Mouse (Mus musculus): ENCODE data around the gene Slc25a35. TPM values are rescaled to one million over a fixed set of nuclear protein-coding genes. Genes with fewer than 3 reads are reported as not detected.

Gene Slc25a35
- total and polyA plus RNA-seq, 3 experiments: 0.83 to 1.6 TPM; not detected in 1

DNA sequence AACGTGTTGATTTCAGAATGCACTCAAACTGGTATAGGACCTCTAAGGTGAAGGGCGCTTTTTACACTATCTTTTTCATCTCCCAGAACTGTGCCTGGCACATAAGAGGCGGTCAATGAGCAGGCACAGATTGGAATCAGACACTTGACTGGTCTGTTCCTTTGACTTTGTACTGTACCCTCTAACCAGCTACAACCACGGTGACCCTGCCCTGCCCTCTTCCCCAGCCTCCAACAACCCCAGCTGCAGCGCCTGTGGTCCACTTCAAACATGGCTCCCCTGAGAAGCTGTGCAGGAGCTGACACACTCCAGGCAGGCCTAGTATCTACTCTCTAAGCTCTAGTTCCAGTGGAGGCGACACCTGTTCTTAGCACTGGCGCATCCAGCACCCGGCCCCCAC lies 25.2 kb upstream of the Slc25a35 start:
- in situ Hi-C loops (cut with MboI; ENCODE audit: low pct_ligation_motif_present, low pct_unique_long_range_greater_than_20kb, low sequenced_read_pairs): no loop called here
- dilution Hi-C loops (cut with MboI; ENCODE audit: extremely low pct_ligation_motif_present, extremely low pct_unique_long_range_greater_than_20kb, low sequenced_read_pairs): no loop called here

DNA sequence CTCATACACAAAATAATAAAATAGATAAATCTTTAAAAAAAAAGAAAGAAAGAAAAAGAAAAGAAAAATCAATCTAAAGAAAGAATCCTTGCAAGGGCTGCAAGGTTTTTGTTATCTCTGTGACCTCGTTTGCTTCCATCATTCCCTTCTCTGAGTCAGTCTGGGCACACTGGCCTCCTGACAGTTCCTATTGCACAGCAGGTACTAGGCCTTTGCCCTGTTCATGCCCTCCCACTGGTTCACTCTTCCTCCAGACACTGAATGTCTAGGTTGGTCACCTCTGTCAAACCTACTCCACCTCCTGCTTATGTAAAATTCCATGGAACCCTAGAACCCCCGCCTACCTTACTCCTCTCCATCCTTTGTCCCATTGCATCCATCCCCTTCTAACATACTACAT lies 22.7 kb upstream of the Slc25a35 start:
- in situ Hi-C loops (cut with MboI; ENCODE audit: low pct_ligation_motif_present, low pct_unique_long_range_greater_than_20kb, low sequenced_read_pairs) (no loop called here), dilution Hi-C loops (cut with MboI; ENCODE audit: extremely low pct_ligation_motif_present, extremely low pct_unique_long_range_greater_than_20kb, low sequenced_read_pairs) (no loop called here)
- no peak overlapping the region for H3K4me3 ChIP-seq (replicated peaks in 1 of 3; ENCODE audit: low read depth in 2 of 3, low read length in 2 of 3, poor library complexity in 1 of 3)
- H3K9me3 ChIP-seq (replicated peaks; ENCODE audit: low read length): no peaks in the 10 kb centered on the region
- peaks cover 0 to 28% of the 10 kb centered on the region in 2 experiments for H3K36me3 ChIP-seq (replicated peaks in 1 of 2; ENCODE audit: control insufficient read depth in 1 of 2, insufficient read depth in 1 of 2, low read length in 1 of 2)
- H3K9ac ChIP-seq (ENCODE audit: insufficient read depth, low read depth): no peak overlapping the region
- no peaks in the 10 kb centered on the region for H3K27me3 ChIP-seq (replicated peaks)
- H3K4me2 ChIP-seq (ENCODE audit: insufficient read depth, low read depth, poor library complexity, severe bottlenecking): no peak overlapping the region
- H3K27ac ChIP-seq (ENCODE audit: insufficient read depth, low read depth): no peak overlapping the region
- no peak for DNase-seq (ENCODE audit: extremely low read depth)
- TF ChIP-seq POLR2AphosphoS2 (IDR thresholded peaks at IDR 0.05; ENCODE audit: low read depth, low read length) (no peak), MYC (IDR thresholded peaks at IDR 0.05; ENCODE audit: low read depth, low read length) (no peak), ETS1 (conservative IDR thresholded peaks at IDR 0.05; ENCODE audit: low read depth, low read length) (no peak), MAFK (IDR thresholded peaks at IDR 0.05; ENCODE audit: insufficient replicate concordance, low read length) (no peak), USF2 (conservative IDR thresholded peaks at IDR 0.05; ENCODE audit: low read depth, low read length) (no peak), CTCF (conservative IDR thresholded peaks at IDR 0.05 in 1 of 2, IDR thresholded peaks at IDR 0.05 in 1 of 2; ENCODE audit: low read depth in 2 of 2, low read length in 2 of 2) (no peak), UBTF (IDR thresholded peaks at IDR 0.05; ENCODE audit: low read depth, low read length) (no peak), ZNF384 (IDR thresholded peaks at IDR 0.05; ENCODE audit: low read depth, low read length) (no peak), MAX (IDR thresholded peaks at IDR 0.05; ENCODE audit: low read length) (no peak), NRF1 (IDR thresholded peaks at IDR 0.05; ENCODE audit: low read depth, low read length) (no peak), MAZ (IDR thresholded peaks at IDR 0.05; ENCODE audit: low read depth, low read length) (no peak), MEF2A (IDR thresholded peaks at IDR 0.05; ENCODE audit: borderline replicate concordance, low read depth, low read length) (no peak), CHD1 (IDR thresholded peaks at IDR 0.05; ENCODE audit: low read depth, low read length) (no peak), ZKSCAN1 (IDR thresholded peaks at IDR 0.05; ENCODE audit: borderline replicate concordance, low read depth, low read length) (no peak), MXI1 (IDR thresholded peaks at IDR 0.05; ENCODE audit: low read depth, low read length) (no peak), RCOR1 (conservative IDR thresholded peaks at IDR 0.05; ENCODE audit: low read depth, low read length) (no peak), CHD2 (IDR thresholded peaks at IDR 0.05; ENCODE audit: low read length) (no peak), KAT2A (IDR thresholded peaks at IDR 0.05; ENCODE audit: insufficient replicate concordance, low read length) (no peak), PAX5 (IDR thresholded peaks at IDR 0.05; ENCODE audit: low read length) (no peak), JUND (conservative IDR thresholded peaks at IDR 0.05; ENCODE audit: low read depth, low read length) (no peak)
- no peaks in the 10 kb centered on the region for H3K79me2 ChIP-seq (replicated peaks; ENCODE audit: control insufficient read depth, extremely low read depth, insufficient read depth, poor library complexity, severe bottlenecking)
- H3K4me1 ChIP-seq (ENCODE audit: control insufficient read depth in 1 of 2, insufficient read depth in 2 of 2): peaks cover 0 to 11% of the 10 kb centered on the region in 2 experiments; a peak in 2 of 4 replicates

More for the DNA sequence above, 25.2 kb upstream of the Slc25a35 start:
- no peak overlapping the region for H3K9ac ChIP-seq (ENCODE audit: insufficient read depth, low read depth)
- no peak for DNase-seq (ENCODE audit: extremely low read depth)
- H3K9me3 ChIP-seq (replicated peaks; ENCODE audit: low read length): no peaks in the 10 kb centered on the region
- no peaks in the 10 kb centered on the region for H3K79me2 ChIP-seq (replicated peaks; ENCODE audit: control insufficient read depth, extremely low read depth, insufficient read depth, poor library complexity, severe bottlenecking)
- no peak for TF ChIP-seq BHLHE40 (IDR thresholded peaks at IDR 0.05; ENCODE audit: low read depth, low read length)
- TF ChIP-seq PAX5 (IDR thresholded peaks at IDR 0.05; ENCODE audit: low read length): no peak
- TF ChIP-seq IRF4 (IDR thresholded peaks at IDR 0.05; ENCODE audit: low read depth, low read length): no peak
- no peak for TF ChIP-seq CHD1 (IDR thresholded peaks at IDR 0.05; ENCODE audit: low read depth, low read length)
- TF ChIP-seq ZKSCAN1 (IDR thresholded peaks at IDR 0.05; ENCODE audit: borderline replicate concordance, low read depth, low read length): no peak
- TF ChIP-seq TBP (conservative IDR thresholded peaks at IDR 0.05; ENCODE audit: low read depth, low read length): no peak
- TF ChIP-seq USF2 (conservative IDR thresholded peaks at IDR 0.05; ENCODE audit: low read depth, low read length): no peak
- no peak for TF ChIP-seq POLR2A (IDR thresholded peaks at IDR 0.05; ENCODE audit: low read depth, low read length)
- TF ChIP-seq TCF12 (IDR thresholded peaks at IDR 0.05; ENCODE audit: low read depth, low read length): no peak
- TF ChIP-seq MYC (IDR thresholded peaks at IDR 0.05; ENCODE audit: low read depth, low read length): no peak
- TF ChIP-seq JUND (conservative IDR thresholded peaks at IDR 0.05; ENCODE audit: low read depth, low read length): no peak
- no peak for TF ChIP-seq HCFC1 (IDR thresholded peaks at IDR 0.05; ENCODE audit: low read depth, low read length)
- no peak for TF ChIP-seq ELF1 (IDR thresholded peaks at IDR 0.05; ENCODE audit: low read depth, low read length)
- TF ChIP-seq NELFE (IDR thresholded peaks at IDR 0.05; ENCODE audit: low read depth, low read length): no peak
- no peak for TF ChIP-seq RCOR1 (conservative IDR thresholded peaks at IDR 0.05; ENCODE audit: low read depth, low read length)
- TF ChIP-seq MEF2A (IDR thresholded peaks at IDR 0.05; ENCODE audit: borderline replicate concordance, low read depth, low read length): no peak
- TF ChIP-seq UBTF (IDR thresholded peaks at IDR 0.05; ENCODE audit: low read depth, low read length): no peak
- H3K4me2 ChIP-seq (ENCODE audit: insufficient read depth, low read depth, poor library complexity, severe bottlenecking): no peak overlapping the region
- peaks cover 0 to 28% of the 10 kb centered on the region in 2 experiments for H3K36me3 ChIP-seq (replicated peaks in 1 of 2; ENCODE audit: control insufficient read depth in 1 of 2, insufficient read depth in 1 of 2, low read length in 1 of 2)
- H3K4me3 ChIP-seq (replicated peaks in 1 of 3; ENCODE audit: low read depth in 2 of 3, low read length in 2 of 3, poor library complexity in 1 of 3): no peak overlapping the region
- no peak overlapping the region for H3K27ac ChIP-seq (ENCODE audit: insufficient read depth, low read depth)
- no peaks in the 10 kb centered on the region for H3K27me3 ChIP-seq (replicated peaks)
- peaks cover 0 to 19% of the 10 kb centered on the region in 2 experiments; a peak in 2 of 4 replicates for H3K4me1 ChIP-seq (ENCODE audit: control insufficient read depth in 1 of 2, insufficient read depth in 2 of 2)
